Mouse (Mus musculus): ENCODE results near the gene Ntrk2. TPM values are rescaled to one million over a fixed set of nuclear protein-coding genes. Genes with fewer than 3 reads are reported as not detected.

Ntrk2 gene
- polyA plus RNA-seq (2016; fragmentation: Nextera tagmentation; extraction: Ambion mirVana), result 74.8 and 76.1 TPM in 2 replicates

GRCm38 (mm10) chr13:58806397-58806892, at the start of gene Ntrk2:
Gene Ntrk2, plus strand, starts transcription at chr13:58806569.
- whole genome bisulfite sequencing, result under 1% methylated on average over 47 of the region's 47 CpGs
- peak within 1 kb of the TSS; percentile 92 for H3K9ac ChIP-seq
- peak within 1 kb of the TSS; percentile 93 for H3K4me2 ChIP-seq (replicated peaks)
- H3K27ac ChIP-seq, result peak within 1 kb of the TSS; percentile 82
- peaks cover 21% of the 10 kb centered on the region for H3K4me1 ChIP-seq
- ATAC-seq (ENCODE audit: low FRiP score, low read depth), result peak; percentile 75
- peak within 1 kb of the TSS; percentile 77 for H3K4me3 ChIP-seq
- no peaks in the 10 kb centered on the region for H3K9me3 ChIP-seq
- H3K36me3 ChIP-seq, result no peaks in the 10 kb centered on the region
- peaks cover 8% of the 10 kb centered on the region for H3K27me3 ChIP-seq (replicated peaks)

- 89% methylated on average over 5 of the region's 5 CpGs for WGBS
- H3K9me3 ChIP-seq, result no peaks in the 10 kb centered on the region
- no peak overlapping the region for H3K9ac ChIP-seq
- H3K4me3 ChIP-seq, result no peak overlapping the region
- no peaks in the 10 kb centered on the region for H3K27me3 ChIP-seq (replicated peaks)
- no peak overlapping the region for H3K27ac ChIP-seq
- no peak overlapping the region for H3K4me2 ChIP-seq (replicated peaks)
- H3K36me3 ChIP-seq, result no peaks in the 10 kb centered on the region
- H3K4me1 ChIP-seq, result no peaks in the 10 kb centered on the region
- ATAC-seq (ENCODE audit: low FRiP score, low read depth), result no peak
Measured at GRCm38 (mm10) chr13:58761003-58761630, 45.3 kb upstream of the Ntrk2 start.

DNA sequence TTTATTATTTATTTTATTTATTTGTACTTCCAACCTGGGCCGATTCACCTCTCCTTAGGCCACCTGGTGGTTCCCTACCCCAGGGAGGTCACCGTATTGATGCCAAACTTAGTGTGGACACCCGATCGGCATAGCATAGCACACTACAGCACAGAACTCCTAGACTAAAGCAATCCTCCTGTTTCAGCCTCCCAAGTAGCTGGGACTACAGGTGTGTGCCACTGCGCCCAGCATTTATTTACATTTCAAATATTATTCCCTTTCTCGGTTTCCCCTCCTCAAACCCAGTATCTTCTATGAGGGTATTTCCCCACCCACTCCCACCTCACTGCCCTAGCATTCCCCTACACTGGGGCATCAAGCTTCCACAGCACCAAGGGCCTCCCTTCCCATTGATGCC, 38.1 kb upstream of the Ntrk2 start:
- H3K27ac ChIP-seq, result no peak overlapping the region
- H3K9ac ChIP-seq, result no peak overlapping the region
- H3K36me3 ChIP-seq, result no peaks in the 10 kb centered on the region
- no peaks in the 10 kb centered on the region for H3K27me3 ChIP-seq (replicated peaks)
- no peaks in the 10 kb centered on the region for H3K4me1 ChIP-seq
- H3K4me2 ChIP-seq (replicated peaks), result no peak overlapping the region
- H3K9me3 ChIP-seq, result no peaks in the 10 kb centered on the region
- ATAC-seq (ENCODE audit: low FRiP score, low read depth), result no peak
- WGBS, result 91% methylated on average over 6 of the region's 6 CpGs
- no peak overlapping the region for H3K4me3 ChIP-seq

GRCm38 (mm10) chr13:58769438-58769837, 36.9 kb upstream of the Ntrk2 start:
- Histone ChIP-seq H3K36me3 (no peaks in the 10 kb centered on the region), H3K4me1 (no peaks in the 10 kb centered on the region), H3K9me3 (no peaks in the 10 kb centered on the region), H3K9ac (no peak overlapping the region), H3K4me2 (replicated peaks) (no peak overlapping the region), H3K4me3 (no peak overlapping the region), H3K27ac (no peak overlapping the region), H3K27me3 (replicated peaks) (no peaks in the 10 kb centered on the region)
- WGBS, result 40% methylated on average over 2 of the region's 2 CpGs
- ATAC-seq (ENCODE audit: low FRiP score, low read depth), result 0 out of 2 replicates have a peak, but pooled peaks have one; percentile 25

DNA sequence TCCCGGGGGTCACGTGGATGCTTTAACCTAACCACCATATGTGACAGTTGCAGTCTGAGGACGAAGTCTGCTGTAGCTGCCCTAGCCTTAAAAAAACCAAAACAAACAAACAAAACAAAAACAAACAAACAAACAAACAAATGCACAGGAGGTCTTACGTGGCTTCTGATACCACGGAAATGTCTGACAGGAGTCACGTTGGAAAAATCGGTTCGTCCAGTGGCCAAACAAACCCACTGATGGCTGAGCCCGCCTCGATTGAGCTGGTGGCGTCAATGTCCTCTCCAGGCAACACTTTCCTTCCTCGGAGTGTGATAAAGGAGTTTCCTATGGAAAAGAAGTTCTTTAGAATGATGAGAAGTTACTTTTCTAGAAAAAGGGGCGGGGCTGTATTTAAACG, 27.1 kb upstream of the Ntrk2 start:
- H3K27me3 ChIP-seq (replicated peaks), result no peaks in the 10 kb centered on the region
- no peak overlapping the region for H3K4me2 ChIP-seq (replicated peaks)
- H3K9me3 ChIP-seq, result no peaks in the 10 kb centered on the region
- H3K4me3 ChIP-seq, result no peak overlapping the region
- WGBS, result 95% methylated on average over 14 of the region's 14 CpGs
- no peak overlapping the region for H3K9ac ChIP-seq
- no peak for ATAC-seq (ENCODE audit: low FRiP score, low read depth)
- H3K36me3 ChIP-seq, result no peaks in the 10 kb centered on the region
- no peaks in the 10 kb centered on the region for H3K4me1 ChIP-seq
- H3K27ac ChIP-seq, result no peak overlapping the region

- Histone ChIP-seq H3K4me2 (replicated peaks) (no peak overlapping the region), H3K27ac (no peak overlapping the region), H3K9me3 (no peaks in the 10 kb centered on the region), H3K4me1 (no peaks in the 10 kb centered on the region), H3K9ac (no peak overlapping the region), H3K27me3 (replicated peaks) (no peaks in the 10 kb centered on the region), H3K36me3 (no peaks in the 10 kb centered on the region), H3K4me3 (no peak overlapping the region)
- ATAC-seq (ENCODE audit: low FRiP score, low read depth), result no peak
- 16% methylated on average over 3 of the region's 3 CpGs for WGBS
Measured at GRCm38 (mm10) chr13:58786476-58786875, 19.9 kb upstream of the Ntrk2 start.

DNA sequence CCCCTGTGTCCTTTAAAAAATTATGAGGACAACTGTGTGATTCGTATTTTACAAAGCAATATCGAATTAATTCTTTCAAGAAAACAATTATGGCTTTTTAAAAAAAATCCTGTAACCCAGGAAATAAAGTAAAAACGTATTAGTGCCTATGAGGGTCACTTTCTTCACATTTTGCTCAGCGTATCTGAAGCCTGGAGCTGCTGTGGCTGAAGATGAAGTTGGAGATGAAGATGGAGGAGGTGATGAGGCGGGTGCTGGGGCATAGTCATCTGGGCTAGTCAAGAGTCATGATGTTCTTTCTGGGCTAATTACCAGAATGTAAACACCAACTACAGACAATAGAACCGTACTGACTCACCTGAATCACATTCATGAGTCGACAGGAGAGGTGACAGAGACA, 15.6 kb upstream of the Ntrk2 start:
- no peak overlapping the region for H3K9ac ChIP-seq
- no peak for ATAC-seq (ENCODE audit: low FRiP score, low read depth)
- H3K4me2 ChIP-seq (replicated peaks), result no peak overlapping the region
- WGBS, result 87% methylated on average over 7 of the region's 7 CpGs
- H3K9me3 ChIP-seq, result no peaks in the 10 kb centered on the region
- no peaks in the 10 kb centered on the region for H3K36me3 ChIP-seq
- H3K4me3 ChIP-seq, result no peak overlapping the region
- no peaks in the 10 kb centered on the region for H3K4me1 ChIP-seq
- no peaks in the 10 kb centered on the region for H3K27me3 ChIP-seq (replicated peaks)
- H3K27ac ChIP-seq, result no peak overlapping the region

GRCm38 (mm10) chr13:58797386-58797785, 9.0 kb upstream of the Ntrk2 start:
- Histone ChIP-seq H3K27me3 (replicated peaks) (no peaks in the 10 kb centered on the region), H3K4me2 (replicated peaks) (no peak overlapping the region), H3K9ac (no peak overlapping the region), H3K36me3 (no peaks in the 10 kb centered on the region), H3K4me1 (no peaks in the 10 kb centered on the region), H3K27ac (no peak overlapping the region), H3K9me3 (no peaks in the 10 kb centered on the region), H3K4me3 (no peak overlapping the region)
- 92% methylated on average over 7 of the region's 7 CpGs for WGBS
- no peak for ATAC-seq (ENCODE audit: low FRiP score, low read depth)

- no peak for ATAC-seq (ENCODE audit: low FRiP score, low read depth)
- no peak overlapping the region for H3K4me3 ChIP-seq
Measured at GRCm38 (mm10) chr13:58801291-58801690, 5.1 kb upstream of the Ntrk2 start.

GRCm38 (mm10) chr13:58803882-58804281, 2.5 kb upstream of the Ntrk2 start:
- Histone ChIP-seq H3K36me3 (no peaks in the 10 kb centered on the region), H3K4me1 (peaks cover 6% of the 10 kb centered on the region), H3K4me3 (no peak overlapping the region), H3K9me3 (no peaks in the 10 kb centered on the region), H3K9ac (no peak overlapping the region), H3K27ac (no peak overlapping the region), H3K4me2 (replicated peaks) (no peak overlapping the region), H3K27me3 (replicated peaks) (peaks cover 8% of the 10 kb centered on the region)
- ATAC-seq (ENCODE audit: low FRiP score, low read depth), result no peak
- WGBS, result 13% methylated on average over 1 of the region's 1 CpGs

More at GRCm38 (mm10) chr13:58801291-58801690, 5.1 kb upstream of the Ntrk2 start:
- no peak overlapping the region for H3K27ac ChIP-seq
- H3K9me3 ChIP-seq, result no peaks in the 10 kb centered on the region
- H3K9ac ChIP-seq, result no peak overlapping the region
- H3K4me1 ChIP-seq, result no peaks in the 10 kb centered on the region
- 89% methylated on average over 3 of the region's 3 CpGs for WGBS
- H3K36me3 ChIP-seq, result no peaks in the 10 kb centered on the region
- H3K4me2 ChIP-seq (replicated peaks), result no peak overlapping the region
- H3K27me3 ChIP-seq (replicated peaks), result peaks cover 8% of the 10 kb centered on the region

- H3K9ac ChIP-seq, result no peak overlapping the region
- H3K4me2 ChIP-seq (replicated peaks), result peak overlapping the region; percentile 93
- H3K9me3 ChIP-seq, result no peaks in the 10 kb centered on the region
- 85% methylated on average over 11 of the region's 11 CpGs for WGBS
- peaks cover 8% of the 10 kb centered on the region for H3K27me3 ChIP-seq (replicated peaks)
- no peaks in the 10 kb centered on the region for H3K36me3 ChIP-seq
- no peak overlapping the region for H3K4me3 ChIP-seq
- H3K4me1 ChIP-seq, result peaks cover 17% of the 10 kb centered on the region
- no peak for ATAC-seq (ENCODE audit: low FRiP score, low read depth)
- H3K27ac ChIP-seq, result no peak overlapping the region
Measured at GRCm38 (mm10) chr13:58805833-58806232, 536 bp upstream of the Ntrk2 start.

- Histone ChIP-seq H3K4me1 (peaks cover 21% of the 10 kb centered on the region), H3K27me3 (replicated peaks) (peaks cover 8% of the 10 kb centered on the region), H3K4me3 (peak overlapping the region; percentile 77), H3K9me3 (no peaks in the 10 kb centered on the region), H3K27ac (peak overlapping the region; percentile 82), H3K36me3 (no peaks in the 10 kb centered on the region), H3K9ac (peak overlapping the region; percentile 92), H3K4me2 (replicated peaks) (peak overlapping the region; percentile 93)
- under 1% methylated on average over 34 of the region's 34 CpGs for WGBS
- ATAC-seq (ENCODE audit: low FRiP score, low read depth), result peak; percentile 23
Measured at GRCm38 (mm10) chr13:58806896-58807628, 693 bp downstream of the Ntrk2 start.
